Mouse (Mus musculus): ENCODE results near the gene Neurl1b. TPM values are rescaled to one million over a fixed set of nuclear protein-coding genes. Genes with fewer than 3 reads are reported as not detected.

The Neurl1b gene
- polyA plus RNA-seq, 1 experiment: 1.3 TPM

DNA sequence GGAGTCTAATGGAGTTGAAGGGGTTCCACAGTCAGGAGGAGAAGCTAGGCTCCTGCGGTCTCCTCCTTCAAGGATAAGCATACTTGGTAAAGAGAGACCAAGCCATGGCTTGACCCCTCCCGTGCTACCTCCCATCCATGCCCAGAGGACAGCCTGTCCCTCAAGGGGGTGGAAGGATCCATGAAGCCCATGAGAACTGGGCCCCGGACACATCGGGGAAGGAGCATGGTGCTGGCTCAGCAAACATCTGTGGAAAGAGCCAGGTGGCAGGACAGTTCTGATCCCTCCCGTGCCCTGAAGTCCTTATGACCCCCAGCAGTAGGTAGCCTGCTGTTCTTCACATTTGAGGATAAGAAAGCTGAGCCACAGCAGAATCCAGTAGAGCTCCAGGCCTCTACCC, 48.8 kb downstream of the Neurl1b start:
- 82% methylated on average over 5 of the region's 5 CpGs for WGBS
- no peak overlapping the region for H3K27ac ChIP-seq (ENCODE audit: control insufficient read depth, insufficient read depth, low read depth, low read length, poor library complexity)
- no peaks in the 10 kb centered on the region; the same call in 1 of the 2 replicates for H3K4me1 ChIP-seq (ENCODE audit: control insufficient read depth, insufficient read depth, low read length)
- no peak for TF ChIP-seq CTCF (IDR thresholded peaks at IDR 0.05; ENCODE audit: control insufficient read depth, insufficient read depth, low read length)
- no peak for TF ChIP-seq POLR2A (IDR thresholded peaks at IDR 0.05; ENCODE audit: borderline replicate concordance, control insufficient read depth, low read depth, low read length)
- no peak overlapping the region for H3K4me3 ChIP-seq (replicated peaks; ENCODE audit: control insufficient read depth, low read depth, low read length)

DNA sequence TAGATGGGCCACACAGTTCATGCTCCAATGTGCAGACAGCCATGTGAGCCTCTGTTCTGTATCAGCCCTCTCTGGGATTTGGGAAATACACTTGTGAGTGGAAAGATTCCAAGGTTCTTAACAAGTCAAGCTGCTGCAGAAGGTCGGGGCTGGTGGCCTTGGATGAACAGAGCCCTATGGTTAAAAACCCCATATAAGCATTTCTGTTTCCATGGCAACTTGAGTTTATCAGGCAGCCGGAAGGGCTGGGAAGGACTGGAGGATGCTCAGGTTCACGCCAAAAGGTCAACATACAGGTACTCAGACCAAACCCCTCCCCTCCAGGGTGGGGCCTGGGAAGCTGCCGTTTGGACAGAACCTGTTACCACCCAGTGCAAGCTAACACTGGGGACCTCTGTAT, 49.4 kb downstream of the Neurl1b start:
- H3K27ac ChIP-seq (ENCODE audit: control insufficient read depth, insufficient read depth, low read depth, low read length, poor library complexity): no peak overlapping the region
- H3K4me1 ChIP-seq (ENCODE audit: control insufficient read depth, insufficient read depth, low read length): no peaks in the 10 kb centered on the region; the same call in 1 of the 2 replicates
- H3K4me3 ChIP-seq (replicated peaks; ENCODE audit: control insufficient read depth, low read depth, low read length): no peak overlapping the region
- 69% methylated on average over 4 of the region's 4 CpGs for WGBS
- no peak for TF ChIP-seq POLR2A (IDR thresholded peaks at IDR 0.05; ENCODE audit: borderline replicate concordance, control insufficient read depth, low read depth, low read length)
- no peak for TF ChIP-seq CTCF (IDR thresholded peaks at IDR 0.05; ENCODE audit: control insufficient read depth, insufficient read depth, low read length)

DNA sequence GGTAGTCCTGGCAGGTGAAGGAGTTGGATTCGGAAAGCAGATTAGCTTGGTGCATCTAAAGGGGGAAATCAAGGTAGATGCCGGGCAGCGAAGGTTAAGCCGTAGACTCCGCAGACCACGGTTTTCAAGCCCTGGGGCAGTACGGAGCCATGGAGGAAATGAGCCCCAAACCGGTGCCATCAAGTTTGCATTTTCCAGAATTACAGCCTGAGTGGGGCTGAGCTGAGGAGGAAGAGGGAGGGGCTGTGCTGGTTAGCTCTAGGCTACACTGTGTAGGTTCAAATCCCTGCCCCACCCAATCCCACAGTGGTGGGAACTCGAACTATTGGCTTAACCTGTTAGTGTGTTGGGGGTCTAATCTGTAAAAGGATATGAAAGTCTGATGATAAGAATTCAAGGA, 49.9 kb downstream of the Neurl1b start:
- Histone ChIP-seq H3K4me1 (ENCODE audit: control insufficient read depth, insufficient read depth, low read length) (no peaks in the 10 kb centered on the region; the same call in 1 of the 2 replicates), H3K4me3 (replicated peaks; ENCODE audit: control insufficient read depth, low read depth, low read length) (no peak overlapping the region), H3K27ac (ENCODE audit: control insufficient read depth, insufficient read depth, low read depth, low read length, poor library complexity) (no peak overlapping the region)
- TF ChIP-seq CTCF (IDR thresholded peaks at IDR 0.05; ENCODE audit: control insufficient read depth, insufficient read depth, low read length) (no peak), POLR2A (IDR thresholded peaks at IDR 0.05; ENCODE audit: borderline replicate concordance, control insufficient read depth, low read depth, low read length) (no peak)
- 82% methylated on average over 9 of the region's 9 CpGs for WGBS

DNA sequence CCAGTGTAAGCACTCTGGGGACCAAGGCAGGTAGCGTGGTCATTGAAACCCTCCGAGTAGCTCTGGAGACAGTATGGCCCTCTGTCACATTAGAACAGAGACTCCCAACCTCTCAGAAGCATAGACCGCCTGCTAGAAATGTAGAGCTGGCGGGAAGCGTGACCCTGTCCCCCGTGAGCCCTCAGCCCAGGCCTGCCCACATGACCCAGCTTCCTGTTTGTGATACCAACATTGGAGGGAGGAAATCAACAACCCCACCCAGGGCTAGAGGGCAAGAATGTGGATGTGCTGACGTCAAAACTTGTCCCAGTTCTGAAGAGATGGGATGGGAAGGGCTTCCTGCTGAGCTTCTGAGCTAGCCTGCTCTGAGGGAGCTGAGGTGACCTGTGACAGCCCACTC, 50.3 kb downstream of the Neurl1b start:
- no peaks in the 10 kb centered on the region; the same call in 1 of the 2 replicates for H3K4me1 ChIP-seq (ENCODE audit: control insufficient read depth, insufficient read depth, low read length)
- H3K4me3 ChIP-seq (replicated peaks; ENCODE audit: control insufficient read depth, low read depth, low read length): no peak overlapping the region
- 60% methylated on average over 7 of the region's 7 CpGs for WGBS
- no peak overlapping the region for H3K27ac ChIP-seq (ENCODE audit: control insufficient read depth, insufficient read depth, low read depth, low read length, poor library complexity)
- TF ChIP-seq POLR2A (IDR thresholded peaks at IDR 0.05; ENCODE audit: borderline replicate concordance, control insufficient read depth, low read depth, low read length): no peak
- no peak for TF ChIP-seq CTCF (IDR thresholded peaks at IDR 0.05; ENCODE audit: control insufficient read depth, insufficient read depth, low read length)

DNA sequence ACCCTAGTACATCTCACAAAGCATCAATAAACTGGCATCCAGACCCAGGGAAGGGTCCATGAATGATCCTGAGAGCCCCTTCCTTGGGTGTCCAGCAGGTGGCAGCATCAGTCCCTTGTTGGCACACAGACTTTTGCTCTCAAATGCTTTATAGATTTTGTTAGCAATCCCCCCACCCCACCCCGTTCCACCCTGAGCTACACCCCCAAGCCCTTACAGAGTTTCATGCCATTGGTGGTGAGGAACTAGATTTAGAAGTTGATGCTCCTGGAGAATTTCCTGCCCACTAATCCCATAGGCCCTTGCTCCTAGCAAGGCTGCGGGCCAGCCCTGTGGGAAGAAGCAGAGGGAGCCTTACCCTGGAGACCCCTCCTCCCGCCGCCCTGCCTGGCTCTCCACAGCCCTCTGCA, 52.1 kb downstream of the Neurl1b start:
- Histone ChIP-seq H3K4me1 (ENCODE audit: control insufficient read depth, insufficient read depth, low read length) (no peaks in the 10 kb centered on the region; the same call in 1 of the 2 replicates), H3K27ac (ENCODE audit: control insufficient read depth, insufficient read depth, low read depth, low read length, poor library complexity) (no peak overlapping the region), H3K4me3 (replicated peaks; ENCODE audit: control insufficient read depth, low read depth, low read length) (no peak overlapping the region)
- 20% methylated on average over 4 of the region's 4 CpGs for WGBS
- TF ChIP-seq POLR2A (IDR thresholded peaks at IDR 0.05; ENCODE audit: borderline replicate concordance, control insufficient read depth, low read depth, low read length) (no peak), CTCF (IDR thresholded peaks at IDR 0.05; ENCODE audit: control insufficient read depth, insufficient read depth, low read length) (peak; percentile 87)

DNA sequence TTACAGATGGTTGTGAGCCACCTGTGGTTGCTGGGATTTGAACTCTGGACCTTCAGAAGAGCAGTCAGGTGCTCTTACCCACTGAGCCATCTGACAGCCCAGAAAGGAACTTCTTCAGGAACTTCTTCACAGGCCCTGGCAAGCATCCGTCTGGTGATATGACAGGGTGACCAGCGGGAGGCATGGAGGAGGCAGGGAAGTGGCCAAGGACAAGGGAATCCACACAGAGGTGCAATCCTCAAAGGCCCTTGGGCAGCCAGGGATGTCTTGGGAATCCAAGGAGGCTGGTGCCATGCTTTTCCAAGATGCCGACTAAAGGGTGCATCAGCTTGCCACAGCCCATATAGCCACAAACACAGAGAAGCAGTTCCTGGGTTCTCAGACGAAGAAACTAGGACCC, 53.0 kb downstream of the Neurl1b start:
- H3K4me1 ChIP-seq (ENCODE audit: control insufficient read depth, insufficient read depth, low read length): no peaks in the 10 kb centered on the region; the same call in 1 of the 2 replicates
- H3K27ac ChIP-seq (ENCODE audit: control insufficient read depth, insufficient read depth, low read depth, low read length, poor library complexity): no peak overlapping the region
- TF ChIP-seq CTCF (IDR thresholded peaks at IDR 0.05; ENCODE audit: control insufficient read depth, insufficient read depth, low read length) (no peak), POLR2A (IDR thresholded peaks at IDR 0.05; ENCODE audit: borderline replicate concordance, control insufficient read depth, low read depth, low read length) (no peak)
- no peak overlapping the region for H3K4me3 ChIP-seq (replicated peaks; ENCODE audit: control insufficient read depth, low read depth, low read length)
- 79% methylated on average over 4 of the region's 4 CpGs for WGBS

DNA sequence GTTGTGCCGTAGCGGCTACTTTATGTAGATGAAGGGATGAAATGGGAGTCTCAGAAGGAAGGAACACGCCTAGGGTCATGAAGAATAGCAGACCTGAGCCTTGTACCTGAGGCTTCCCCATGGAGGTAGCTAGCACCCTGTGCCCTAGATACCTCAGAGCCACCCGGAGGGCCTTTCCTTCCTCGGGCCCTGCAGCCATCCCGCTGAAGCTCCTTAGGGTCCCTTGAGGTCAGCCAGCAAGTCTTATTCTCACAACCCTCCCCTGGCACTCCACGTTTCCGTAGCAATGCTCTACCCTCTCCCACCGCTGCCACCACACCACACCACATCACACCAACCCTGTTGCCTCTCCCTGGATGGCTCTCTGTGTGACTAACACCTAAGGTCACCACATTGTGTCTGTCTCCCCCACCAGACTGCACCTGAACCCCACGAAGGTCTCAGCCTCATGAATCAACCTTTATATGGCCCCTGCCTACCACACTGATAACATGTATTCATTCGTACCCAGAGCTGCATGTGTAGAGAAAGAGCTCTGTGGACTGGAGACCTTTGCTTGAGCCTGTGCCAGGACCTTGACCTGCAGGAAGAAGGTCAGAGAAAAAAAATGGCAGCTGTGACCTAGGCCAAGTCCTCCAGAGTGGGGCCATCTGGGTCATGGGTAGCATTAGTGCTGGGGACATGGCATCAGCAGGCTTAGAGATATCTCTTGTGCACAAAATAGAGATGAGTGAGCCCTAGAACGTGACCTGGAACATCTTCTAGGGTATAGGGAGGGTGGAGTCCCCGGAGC, 53.7 kb downstream of the Neurl1b start:
- H3K4me3 ChIP-seq (replicated peaks; ENCODE audit: control insufficient read depth, low read depth, low read length): no peak overlapping the region
- WGBS: 80% methylated on average over 13 of the region's 13 CpGs
- no peak for TF ChIP-seq CTCF (IDR thresholded peaks at IDR 0.05; ENCODE audit: control insufficient read depth, insufficient read depth, low read length)
- TF ChIP-seq POLR2A (IDR thresholded peaks at IDR 0.05; ENCODE audit: borderline replicate concordance, control insufficient read depth, low read depth, low read length): no peak
- no peaks in the 10 kb centered on the region; the same call in 1 of the 2 replicates for H3K4me1 ChIP-seq (ENCODE audit: control insufficient read depth, insufficient read depth, low read length)
- no peak overlapping the region for H3K27ac ChIP-seq (ENCODE audit: control insufficient read depth, insufficient read depth, low read depth, low read length, poor library complexity)

DNA sequence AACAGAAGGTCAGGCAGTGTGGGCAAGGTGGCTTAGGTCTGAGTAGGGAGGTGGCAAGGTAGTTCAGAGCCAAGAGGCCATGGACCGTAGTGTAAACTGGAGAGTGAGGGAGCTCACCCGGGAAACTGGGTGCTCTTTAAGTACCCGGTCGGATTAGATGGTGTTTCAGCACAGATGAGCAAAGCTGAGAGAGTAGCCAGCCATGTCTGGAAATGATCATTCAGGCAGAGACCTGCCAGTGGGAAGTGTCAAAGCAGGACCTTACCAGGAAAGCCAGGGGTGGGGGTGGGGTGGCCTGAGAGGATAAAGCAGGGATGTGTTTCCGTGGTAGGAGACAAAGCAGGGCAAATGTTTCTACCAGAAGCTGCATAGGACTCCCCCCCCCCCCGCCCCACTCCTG, 62.2 kb downstream of the Neurl1b start:
- Histone ChIP-seq H3K4me3 (replicated peaks; ENCODE audit: control insufficient read depth, low read depth, low read length) (no peak overlapping the region), H3K27ac (ENCODE audit: control insufficient read depth, insufficient read depth, low read depth, low read length, poor library complexity) (no peak overlapping the region), H3K4me1 (ENCODE audit: control insufficient read depth, insufficient read depth, low read length) (no peaks in the 10 kb centered on the region; the same call in 1 of the 2 replicates)
- TF ChIP-seq POLR2A (IDR thresholded peaks at IDR 0.05; ENCODE audit: borderline replicate concordance, control insufficient read depth, low read depth, low read length) (no peak), CTCF (IDR thresholded peaks at IDR 0.05; ENCODE audit: control insufficient read depth, insufficient read depth, low read length) (no peak)
- WGBS: 69% methylated on average over 6 of the region's 6 CpGs

All from bone marrow, adult 2 months (tissue).